Mouse (Mus musculus) cerebellum, adult 11-12 months (tissue): ENCODE measurements around the gene 9930022D16Rik.

Experiments
- DNase-seq: peaks from one replicate; pipeline ENCODE4 v3.0.0; 2022

Gene 9930022D16Rik

DNA sequence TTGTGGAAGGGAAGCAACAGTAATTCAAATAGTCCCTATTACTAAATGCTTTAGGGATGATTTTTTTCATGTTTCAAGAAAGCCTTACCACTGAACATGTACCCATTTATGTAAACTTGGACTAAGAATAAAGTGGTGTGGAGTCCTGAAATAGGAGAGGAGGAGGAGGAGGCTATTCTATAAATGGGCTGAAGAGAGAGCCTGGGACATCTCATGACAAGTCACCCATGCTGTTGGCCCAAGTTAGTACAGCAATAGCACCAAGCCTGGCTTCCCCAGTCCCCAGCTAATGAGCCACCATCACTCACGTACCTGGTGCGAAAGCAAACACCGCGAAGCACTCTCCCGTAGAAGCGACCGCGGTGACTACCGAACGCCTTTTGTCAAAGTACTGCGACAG lies 44.4 kb downstream of the 9930022D16Rik start:
- DNase-seq = no peak

DNA sequence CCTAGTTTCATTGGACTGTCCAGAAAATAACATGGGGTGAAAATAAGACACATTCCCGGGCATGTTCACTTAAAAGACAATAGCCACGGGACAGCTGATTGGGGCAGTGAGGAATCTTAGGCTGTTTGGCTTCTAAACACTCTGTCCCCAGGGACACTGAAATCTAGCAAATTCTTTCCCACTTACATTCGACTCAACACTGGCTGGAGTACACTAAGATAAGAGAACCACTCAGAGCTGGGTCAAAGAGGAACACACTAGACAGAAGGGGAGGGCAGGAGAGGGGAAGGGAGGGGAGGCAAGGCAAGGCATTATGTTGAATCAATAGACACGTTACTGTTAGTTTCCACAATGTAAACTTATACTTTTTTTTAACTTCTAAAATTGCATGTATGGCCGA lies 46.9 kb downstream of the 9930022D16Rik start:
- no peak for DNase-seq

DNA sequence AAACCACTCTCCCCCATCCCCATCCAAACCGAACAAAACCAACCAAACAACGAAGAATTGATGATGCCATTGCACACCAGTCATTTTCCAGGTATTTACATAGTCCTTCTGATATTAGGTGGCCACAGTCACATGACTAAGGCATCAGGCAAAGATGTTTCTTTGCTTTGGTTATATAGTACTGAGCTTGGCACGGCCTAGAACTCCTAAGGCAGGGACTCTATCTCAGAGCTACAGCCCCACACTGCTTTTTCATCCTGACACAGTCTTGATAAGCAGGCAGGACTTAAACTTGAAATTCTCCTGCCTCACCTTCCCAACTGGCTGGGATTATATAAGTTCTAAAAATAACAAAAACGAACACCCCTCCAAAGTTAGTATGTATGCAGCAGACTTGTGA lies 51.4 kb downstream of the 9930022D16Rik start:
- no peak for DNase-seq

DNA sequence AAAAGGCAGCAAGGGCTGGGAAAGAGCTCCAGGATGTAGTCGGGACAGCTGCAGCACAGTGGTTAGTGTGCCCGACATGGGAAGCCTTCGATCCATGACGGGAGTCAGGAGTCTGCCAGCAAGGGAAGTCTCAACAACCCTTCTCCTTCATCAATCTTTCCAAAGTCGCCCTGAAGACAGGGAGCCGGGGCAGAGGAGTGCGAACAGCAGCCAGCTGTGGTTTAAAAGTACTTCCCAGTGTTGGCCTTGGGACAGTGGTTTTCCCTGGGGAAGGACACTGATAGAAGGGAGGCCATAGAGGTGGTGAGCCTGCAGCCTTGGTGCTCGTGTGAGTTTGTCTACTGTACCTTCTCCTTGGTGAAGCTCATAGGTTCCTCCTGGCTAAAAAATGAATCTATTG lies 53.3 kb downstream of the 9930022D16Rik start:
- no peak for DNase-seq

DNA sequence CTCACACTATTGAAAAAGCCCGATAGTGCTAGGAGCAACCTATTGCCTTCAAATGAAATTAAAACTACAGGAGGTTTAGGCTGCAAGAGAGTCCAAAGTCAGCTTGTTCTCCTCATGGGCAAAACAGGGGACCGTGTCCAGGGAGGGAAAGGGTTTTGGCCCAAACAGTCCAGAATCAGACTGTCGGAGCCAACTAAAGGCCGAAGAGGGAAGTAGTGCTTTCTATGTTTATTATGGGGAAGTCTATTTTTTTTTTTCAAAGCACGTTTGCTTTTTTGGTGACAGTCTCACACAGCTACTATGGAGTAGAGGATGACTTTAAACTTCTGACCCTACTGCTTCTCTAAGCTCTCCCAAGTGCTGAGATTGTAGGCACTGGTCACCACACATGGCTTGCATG lies 54.4 kb downstream of the 9930022D16Rik start:
- DNase-seq = no peak
